Mouse (Mus musculus) small intestine, adult 2 months (tissue): Measurements from ENCODE around the gene Ogfod3.

Experiments
- CTCF ChIP-seq: fragments of 200-500 bp; IDR thresholded peaks from 2 replicates; pipeline ENCODE4 v1.5.1; 2012; ENCODE audit warnings: low read depth, mild to moderate bottlenecking, control low read depth, inconsistent platforms, low read length, moderate library complexity, mixed read lengths; ENCODE audit not compliant: insufficient replicate concordance, insufficient read length; ENCODE audit errors: extremely low read depth
- POLR2A ChIP-seq: fragments of 200-500 bp; IDR thresholded peaks from 2 replicates; pipeline ENCODE4 v1.6.1; 2012; ENCODE audit warnings: low read depth, mild to moderate bottlenecking, control low read depth, inconsistent platforms, low read length, moderate library complexity

GRCm38 (mm10) chr11:121229018-121229439 lies 24.5 kb upstream of the Ogfod3 start, which contains the start of gene Cybc1:
- TF ChIP-seq POLR2A (peak; percentile 22; the same call in 1 of the 2 replicates), CTCF (peak; percentile 35; the same call in 1 of the 2 replicates)
